Mouse (Mus musculus) forebrain, embryonic 16.5 days (tissue): Measurements from ENCODE around the gene Shld2. TPM values are rescaled to one million over a fixed set of nuclear protein-coding genes. Genes with fewer than 3 reads are reported as not detected.
"Not testable (repeated sequence)": the region's sequence is repeated elsewhere in the genome, so short reads cannot be mapped to it uniquely, and the experiment has no call there.

ENCODE experiments used
- ATAC-seq: fragments of 200-750 bp; cut with Nextera tagmentation; 2 replicates; pipeline ENCODE4 v1.8.0; 2017; ENCODE audit warnings: mild to moderate bottlenecking, moderate library complexity
- H3K27ac ChIP-seq: fragments of 300-500 bp; sonication (generic); 2 replicates; pipeline ENCODE4 v1.5.1; 2014; ENCODE audit warnings: low read length, control low read depth
- H3K27me3 ChIP-seq: fragments of 300-500 bp; sonication (generic); replicated peaks from 2 replicates; pipeline ENCODE4 v1.6.1; 2014; ENCODE audit warnings: low read length; ENCODE audit not compliant: control insufficient read depth, insufficient read depth
- H3K36me3 ChIP-seq: fragments of 300-500 bp; sonication (generic); 2 replicates; pipeline ENCODE4 v1.6.1; 2014; ENCODE audit not compliant: control insufficient read depth, insufficient read depth
- H3K4me1 ChIP-seq: fragments of 300-500 bp; sonication (generic); replicated peaks from 2 replicates; pipeline ENCODE4 v1.6.1; 2014; ENCODE audit warnings: low read length; ENCODE audit not compliant: control insufficient read depth, insufficient read depth
- H3K4me2 ChIP-seq: fragments of 300-500 bp; sonication (generic); 2 replicates; pipeline ENCODE4 v1.6.1; 2014; ENCODE audit warnings: mild to moderate bottlenecking, low read length, control low read depth
- H3K4me3 ChIP-seq: fragments of 300-500 bp; sonication (generic); replicated peaks from 2 replicates; pipeline ENCODE4 v1.5.1; 2014; ENCODE audit warnings: mild to moderate bottlenecking, low read length, control low read depth
- H3K9ac ChIP-seq: fragments of 300-500 bp; sonication (generic); replicated peaks from 2 replicates; pipeline ENCODE4 v1.6.1; 2014; ENCODE audit warnings: low read depth, low read length, control low read depth
- H3K9me3 ChIP-seq: fragments of 300-500 bp; sonication (generic); 2 replicates; pipeline ENCODE4 v1.6.1; 2016; ENCODE audit warnings: low read length; ENCODE audit not compliant: control insufficient read depth
- WGBS: fragments of 180-500 bp; shearing (Covaris S2); extraction: QIAGEN DNeasy Blood & Tissue Kit; methylation state at CpG from one replicate; pipeline ENCODE4 v1.1.7; 2014; 5-methylcytosine and 5-hydroxymethylcytosine counted together
- polyA plus RNA-seq: library from polyadenylated mRNA; unstranded; fragments of >200 nt; fragmentation: Nextera tagmentation; extraction: Ambion mirVana; gene quantifications from 2 replicates; pipeline ENCODE4 v1.2.1, GENCODE M21; 2015

Shld2 gene
- polyA plus RNA-seq, 1 experiment from 2014 or later = 6.6 TPM

DNA sequence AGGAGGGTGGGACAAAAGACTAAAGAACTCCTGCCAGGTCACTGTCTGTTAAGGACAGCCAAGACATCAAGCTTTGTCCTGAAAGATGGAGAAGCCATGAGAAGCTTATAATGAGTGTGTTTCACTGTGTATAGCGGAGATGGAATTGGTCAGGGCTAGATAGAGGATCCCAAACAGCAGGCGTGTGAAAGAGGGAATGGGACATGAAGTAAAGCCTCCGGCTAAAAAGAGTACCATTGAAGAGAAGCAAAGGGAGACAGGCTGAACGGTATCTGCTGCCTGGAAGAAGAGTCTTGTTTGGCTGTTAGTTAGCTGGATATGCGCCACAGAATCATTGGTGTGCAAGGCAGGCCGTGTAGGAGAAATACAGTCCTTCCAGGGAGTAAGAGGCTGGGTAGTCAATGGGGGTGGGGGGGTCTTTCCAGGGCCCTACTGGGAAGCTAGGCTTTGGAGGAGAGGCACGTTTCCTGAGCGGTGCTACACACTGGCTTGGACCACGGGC lies 20.4 kb upstream of the Shld2 start:
- Histone ChIP-seq H3K27me3 (no peaks in the 10 kb centered on the region), H3K4me3 (no peak overlapping the region), H3K9ac (no peak overlapping the region), H3K36me3 (peaks cover 26% of the 10 kb centered on the region), H3K27ac (peak overlapping the region; percentile 22; the same call in 1 of the 2 replicates), H3K4me2 (no peak overlapping the region), H3K9me3 (no peaks in the 10 kb centered on the region), H3K4me1 (peaks cover 3% of the 10 kb centered on the region; the same call in 1 of the 2 replicates)
- ATAC-seq = peak; percentile 68
- 64% methylated on average over 9 of the region's 9 CpGs for WGBS

DNA sequence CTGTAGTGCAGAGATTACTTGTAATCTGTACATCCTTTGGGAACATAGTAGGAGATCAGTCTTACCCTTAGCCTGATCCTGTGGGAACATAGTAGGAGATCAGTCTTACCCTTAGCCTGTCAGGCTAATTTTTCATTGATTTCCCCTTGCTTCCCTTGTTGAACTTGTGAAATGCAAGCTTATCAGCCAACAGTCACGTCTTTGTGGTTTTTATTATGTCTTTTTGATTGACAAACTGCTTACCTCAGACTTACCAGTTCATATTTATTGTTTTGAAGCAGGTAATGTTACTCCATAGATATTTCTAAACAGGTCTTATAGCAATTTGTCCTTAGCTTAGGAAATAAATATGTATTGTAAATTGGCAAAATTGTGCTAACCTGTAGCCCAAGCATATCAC lies 17.3 kb upstream of the Shld2 start:
- Histone ChIP-seq H3K4me2 (no peak overlapping the region), H3K9ac (no peak overlapping the region), H3K27me3 (no peaks in the 10 kb centered on the region), H3K36me3 (peaks cover 24% of the 10 kb centered on the region), H3K27ac (no peak overlapping the region), H3K9me3 (no peaks in the 10 kb centered on the region), H3K4me1 (peaks cover 3% of the 10 kb centered on the region; the same call in 1 of the 2 replicates), H3K4me3 (no peak overlapping the region)
- 83% methylated on average over 1 of the region's 1 CpGs for WGBS
- no peak for ATAC-seq

DNA sequence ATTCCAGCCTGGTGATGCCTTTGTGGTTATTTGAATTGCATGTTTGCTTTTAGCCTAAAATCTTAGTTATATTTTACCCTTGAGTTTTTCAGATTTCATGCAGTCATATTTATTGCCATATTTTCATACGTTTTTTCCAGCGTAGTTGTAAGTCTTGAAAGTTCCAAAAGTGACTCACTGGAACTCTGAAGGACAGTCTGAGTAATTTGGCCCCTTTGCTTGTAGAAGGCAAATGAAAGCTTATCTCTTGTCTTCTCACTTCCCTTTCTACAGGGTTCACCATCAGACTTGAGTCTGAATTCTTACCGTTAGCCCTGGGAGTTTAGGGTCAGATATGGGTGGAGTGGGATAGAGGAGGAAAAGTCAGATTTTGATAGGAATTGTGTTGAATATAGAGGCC lies 16.3 kb upstream of the Shld2 start:
- Histone ChIP-seq H3K4me3 (no peak overlapping the region), H3K27me3 (no peaks in the 10 kb centered on the region), H3K4me2 (no peak overlapping the region), H3K4me1 (peaks cover 3% of the 10 kb centered on the region; the same call in 1 of the 2 replicates), H3K36me3 (peaks cover 24% of the 10 kb centered on the region), H3K27ac (no peak overlapping the region), H3K9ac (no peak overlapping the region), H3K9me3 (no peaks in the 10 kb centered on the region)
- no peak for ATAC-seq
- 99% methylated on average over 3 of the region's 3 CpGs for WGBS

DNA sequence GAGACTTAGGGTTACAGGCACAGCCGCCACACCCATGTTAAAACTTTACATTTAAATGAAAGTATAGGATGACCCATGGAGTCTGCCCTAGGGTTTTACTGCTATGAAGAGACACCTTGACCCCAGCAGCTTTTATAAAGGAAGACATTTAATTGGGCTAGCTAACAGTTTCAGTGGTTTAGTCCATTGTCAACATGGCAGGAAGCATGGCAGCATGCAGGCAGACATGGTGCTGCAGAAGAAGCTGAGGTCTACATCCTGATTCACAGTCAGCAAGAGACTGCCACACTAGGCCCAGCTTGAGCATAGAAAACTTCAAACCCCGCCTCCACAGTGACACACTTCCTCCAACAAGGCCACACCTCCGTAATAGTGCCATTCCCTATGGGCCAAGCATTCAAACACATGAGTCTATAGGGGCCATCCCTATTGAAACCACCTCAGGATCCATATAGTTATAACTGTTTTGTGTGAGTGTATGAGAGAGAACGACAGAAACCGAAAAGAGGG lies 13.3 kb upstream of the Shld2 start:
- Histone ChIP-seq H3K27me3 (no peaks in the 10 kb centered on the region), H3K4me1 (no peaks in the 10 kb centered on the region), H3K9ac (no peak overlapping the region), H3K9me3 (no peaks in the 10 kb centered on the region), H3K4me3 (no peak overlapping the region), H3K4me2 (no peak overlapping the region), H3K36me3 (peaks cover 20% of the 10 kb centered on the region), H3K27ac (no peak overlapping the region)
- 94% methylated on average over 5 of the region's 5 CpGs for WGBS
- ATAC-seq = no peak

DNA sequence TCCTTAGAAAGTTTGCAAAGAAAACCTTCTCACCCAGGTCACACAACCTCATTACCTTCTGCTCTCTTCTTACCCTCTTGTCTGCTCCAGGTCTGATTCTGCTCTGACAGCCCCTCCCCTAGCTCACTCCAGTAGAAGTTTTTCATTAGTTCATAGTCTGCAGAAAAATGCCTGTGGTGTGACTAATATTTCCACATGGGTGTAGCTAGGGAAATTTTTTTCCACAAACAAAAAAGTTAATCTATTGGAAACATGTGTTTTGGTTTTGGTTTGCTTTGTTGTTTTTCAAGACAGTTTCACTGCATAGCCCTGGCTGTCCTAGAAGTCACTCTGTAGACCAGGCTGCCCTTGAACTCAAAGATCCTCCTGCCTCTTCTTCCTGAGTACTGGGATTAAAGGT lies 7.8 kb upstream of the Shld2 start:
- Histone ChIP-seq H3K27ac (no peak overlapping the region), H3K4me2 (no peak overlapping the region), H3K9me3 (no peaks in the 10 kb centered on the region), H3K4me3 (no peak overlapping the region), H3K27me3 (no peaks in the 10 kb centered on the region), H3K36me3 (peaks cover 7% of the 10 kb centered on the region), H3K9ac (no peak overlapping the region), H3K4me1 (peaks cover 11% of the 10 kb centered on the region)
- ATAC-seq = no peak

DNA sequence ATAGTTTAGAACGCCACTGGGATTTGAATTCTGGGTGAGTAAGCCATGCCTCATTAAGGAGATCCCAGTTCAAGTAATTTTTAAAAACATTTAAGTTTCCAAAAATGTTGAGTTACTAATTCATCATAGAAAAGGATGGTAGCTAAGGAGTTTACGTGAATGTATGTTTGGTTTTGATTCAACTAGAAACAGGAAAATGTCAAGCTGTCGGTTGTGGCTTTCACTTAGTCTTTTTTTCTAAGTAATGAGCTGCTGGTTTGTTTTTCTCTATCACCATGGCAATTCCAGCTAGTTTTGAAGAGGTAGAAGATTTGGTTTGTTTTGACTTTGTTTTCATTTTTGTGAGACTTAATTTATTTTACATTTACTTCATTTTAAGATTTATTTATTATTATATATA lies 7.1 kb upstream of the Shld2 start:
- WGBS = 85% methylated on average over 3 of the region's 3 CpGs
- Histone ChIP-seq H3K27me3 (no peaks in the 10 kb centered on the region), H3K27ac (no peak overlapping the region), H3K36me3 (peaks cover 7% of the 10 kb centered on the region), H3K4me3 (no peak overlapping the region), H3K9ac (no peak overlapping the region), H3K4me2 (no peak overlapping the region), H3K4me1 (peaks cover 16% of the 10 kb centered on the region), H3K9me3 (no peaks in the 10 kb centered on the region)
- no peak for ATAC-seq

DNA sequence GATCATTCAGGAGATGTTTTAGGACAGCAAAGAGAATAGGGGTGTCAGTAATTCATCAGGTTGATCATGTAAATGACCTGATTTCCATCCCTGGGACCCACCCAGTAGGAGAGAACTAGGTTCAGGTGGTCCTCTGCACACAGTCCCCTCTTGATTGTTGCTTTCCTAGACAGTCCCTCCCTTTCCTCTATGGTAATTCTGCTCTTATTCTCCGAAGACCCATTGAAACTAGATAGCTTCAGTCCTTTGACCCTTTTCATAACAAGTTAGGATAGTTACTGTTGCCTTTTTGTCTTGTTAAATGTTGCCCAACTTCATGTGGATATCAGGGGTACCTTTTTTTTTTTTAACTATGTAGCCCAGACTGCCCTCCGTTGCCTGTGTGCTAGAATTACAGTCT lies 6.1 kb upstream of the Shld2 start:
- Histone ChIP-seq H3K36me3 (peaks cover 7% of the 10 kb centered on the region), H3K4me1 (peaks cover 20% of the 10 kb centered on the region), H3K27ac (no peak overlapping the region), H3K4me2 (no peak overlapping the region), H3K9ac (no peak overlapping the region), H3K9me3 (no peaks in the 10 kb centered on the region), H3K4me3 (no peak overlapping the region), H3K27me3 (no peaks in the 10 kb centered on the region)
- 93% methylated on average over 2 of the region's 2 CpGs for WGBS
- ATAC-seq = no peak

DNA sequence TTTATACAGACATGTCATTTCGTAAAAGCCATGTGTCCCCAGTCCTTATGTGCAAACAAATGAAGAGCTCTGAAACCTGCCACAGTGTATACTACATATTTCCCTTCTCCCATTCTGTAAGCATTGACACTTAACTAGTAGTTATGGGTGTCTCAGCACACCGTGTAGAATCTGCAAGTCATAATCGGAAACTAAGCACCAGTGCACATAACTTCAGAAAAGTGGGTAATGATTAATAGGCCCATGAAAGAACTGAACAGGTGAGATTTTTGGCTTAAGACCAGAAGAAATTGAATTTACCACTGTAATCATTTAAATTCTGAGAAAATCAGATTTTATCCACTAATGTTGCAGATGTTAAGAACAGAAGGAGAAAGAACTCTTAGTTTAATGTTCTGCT lies 4.5 kb upstream of the Shld2 start:
- no peak for ATAC-seq
- WGBS = 81% methylated on average over 3 of the region's 3 CpGs
- H3K27ac ChIP-seq = no peak overlapping the region
- H3K9ac ChIP-seq = no peak overlapping the region
- H3K4me3 ChIP-seq = no peak overlapping the region
- H3K9me3 ChIP-seq = no peaks in the 10 kb centered on the region
- no peaks in the 10 kb centered on the region for H3K27me3 ChIP-seq
- H3K4me1 ChIP-seq = peaks cover 21% of the 10 kb centered on the region
- peaks cover 2% of the 10 kb centered on the region; the same call in 1 of the 2 replicates for H3K36me3 ChIP-seq
- no peak overlapping the region for H3K4me2 ChIP-seq

DNA sequence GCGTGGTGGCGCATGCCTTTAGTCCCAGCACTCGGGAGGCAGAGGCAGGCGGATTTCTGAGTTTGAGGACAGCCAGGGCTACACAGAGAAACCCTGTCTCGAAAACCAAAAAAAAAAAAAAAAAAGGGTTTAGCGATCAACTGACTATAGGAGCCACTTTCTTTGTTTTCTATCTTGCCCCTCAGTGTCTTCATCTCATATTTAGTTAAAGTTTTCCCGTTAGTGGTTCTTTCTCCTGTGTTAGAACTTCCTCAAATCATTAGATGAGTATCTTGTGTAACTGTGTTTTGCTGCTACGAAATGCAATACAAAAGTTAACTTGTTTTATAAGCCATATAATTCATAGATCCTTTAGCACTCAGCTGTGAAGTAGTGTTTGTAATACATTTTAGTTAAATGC lies 4.1 kb upstream of the Shld2 start:
- 88% methylated on average over 8 of the region's 8 CpGs for WGBS

DNA sequence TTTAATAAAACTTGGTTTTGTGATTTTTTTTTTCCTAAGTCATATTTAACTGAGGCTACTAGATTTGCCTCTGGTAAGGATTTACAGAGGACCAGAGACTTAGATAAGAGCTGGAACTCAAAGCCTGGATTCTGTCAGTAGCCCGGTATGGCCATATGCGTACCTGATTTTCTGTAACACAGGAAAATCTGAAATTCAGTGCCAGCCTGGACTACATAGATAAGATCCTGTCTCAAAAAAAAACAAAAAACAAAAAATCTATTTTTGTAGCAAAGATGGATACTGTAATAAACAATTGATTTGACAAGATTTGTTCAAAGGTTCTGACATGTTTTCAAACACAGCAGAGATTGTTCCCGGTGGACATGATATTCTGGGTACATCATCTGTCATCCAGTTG lies 3.3 kb upstream of the Shld2 start:
- Histone ChIP-seq H3K4me3 (no peak overlapping the region), H3K27me3 (no peaks in the 10 kb centered on the region), H3K36me3 (no peaks in the 10 kb centered on the region), H3K4me2 (no peak overlapping the region), H3K9me3 (no peaks in the 10 kb centered on the region), H3K9ac (no peak overlapping the region), H3K27ac (no peak overlapping the region), H3K4me1 (peaks cover 24% of the 10 kb centered on the region)
- WGBS = 92% methylated on average over 3 of the region's 3 CpGs
- no peak for ATAC-seq

More for the DNA sequence above, 4.1 kb upstream of the Shld2 start:
- H3K4me1 ChIP-seq = peaks cover 24% of the 10 kb centered on the region
- not testable (repeated sequence) for H3K27me3 ChIP-seq, H3K4me2 ChIP-seq, H3K27ac ChIP-seq, H3K9me3 ChIP-seq, ATAC-seq, H3K36me3 ChIP-seq, H3K4me3 ChIP-seq, H3K9ac ChIP-seq
